Mouse (Mus musculus): Measurements from ENCODE around the gene Nmt1.

The Nmt1 gene

GRCm38 (mm10) chr11:103054798-103055197, 26.8 kb downstream of the Nmt1 start:
- peaks cover 45% of the 10 kb centered on the region for H3K4me1 ChIP-seq (replicated peaks; ENCODE audit: low read depth, low read length)
- no peaks in the 10 kb centered on the region for H3K27me3 ChIP-seq (ENCODE audit: insufficient read depth, low read length)
- no peak for TF ChIP-seq POU5F1 (IDR thresholded peaks at IDR 0.05; ENCODE audit: borderline replicate concordance, low read length)
- TF ChIP-seq CTCF (conservative IDR thresholded peaks at IDR 0.05; ENCODE audit: low read length) = peak; percentile 88
- TF ChIP-seq NANOG (IDR thresholded peaks at IDR 0.05; ENCODE audit: borderline replicate concordance, low read length) = no peak
- no peak overlapping the region for H3K4me3 ChIP-seq (replicated peaks; ENCODE audit: low read length)
- H3K9me3 ChIP-seq (ENCODE audit: low read length) = no peaks in the 10 kb centered on the region
- peaks cover 95% of the 10 kb centered on the region for H3K36me3 ChIP-seq (ENCODE audit: insufficient read depth, low read length)

- Histone ChIP-seq H3K27me3 (ENCODE audit: insufficient read depth, low read length) (no peaks in the 10 kb centered on the region), H3K36me3 (ENCODE audit: insufficient read depth, low read length) (peaks cover 97% of the 10 kb centered on the region), H3K4me3 (replicated peaks; ENCODE audit: low read length) (no peak overlapping the region), H3K9me3 (ENCODE audit: low read length) (no peaks in the 10 kb centered on the region), H3K4me1 (replicated peaks; ENCODE audit: low read depth, low read length) (peaks cover 36% of the 10 kb centered on the region)
- TF ChIP-seq POU5F1 (IDR thresholded peaks at IDR 0.05; ENCODE audit: borderline replicate concordance, low read length) (no peak), NANOG (IDR thresholded peaks at IDR 0.05; ENCODE audit: borderline replicate concordance, low read length) (no peak), CTCF (conservative IDR thresholded peaks at IDR 0.05; ENCODE audit: low read length) (no peak)
Measured at GRCm38 (mm10) chr11:103056636-103057035, 28.6 kb downstream of the Nmt1 start.

- H3K9me3 ChIP-seq (ENCODE audit: low read length) = no peaks in the 10 kb centered on the region
- no peak overlapping the region for H3K4me3 ChIP-seq (replicated peaks; ENCODE audit: low read length)
- peaks cover 29% of the 10 kb centered on the region for H3K4me1 ChIP-seq (replicated peaks; ENCODE audit: low read depth, low read length)
- peaks cover 94% of the 10 kb centered on the region for H3K36me3 ChIP-seq (ENCODE audit: insufficient read depth, low read length)
- TF ChIP-seq NANOG (IDR thresholded peaks at IDR 0.05; ENCODE audit: borderline replicate concordance, low read length) (no peak), POU5F1 (IDR thresholded peaks at IDR 0.05; ENCODE audit: borderline replicate concordance, low read length) (no peak), CTCF (conservative IDR thresholded peaks at IDR 0.05; ENCODE audit: low read length) (no peak)
- H3K27me3 ChIP-seq (ENCODE audit: insufficient read depth, low read length) = no peaks in the 10 kb centered on the region
Measured at GRCm38 (mm10) chr11:103058499-103059085, 30.6 kb downstream of the Nmt1 start.

GRCm38 (mm10) chr11:103066191-103067050, 38.4 kb downstream of the Nmt1 start:
- TF ChIP-seq CTCF (conservative IDR thresholded peaks at IDR 0.05; ENCODE audit: low read length) (no peak), POU5F1 (IDR thresholded peaks at IDR 0.05; ENCODE audit: borderline replicate concordance, low read length) (no peak), NANOG (IDR thresholded peaks at IDR 0.05; ENCODE audit: borderline replicate concordance, low read length) (no peak)
- Histone ChIP-seq H3K4me1 (replicated peaks; ENCODE audit: low read depth, low read length) (peaks cover 66% of the 10 kb centered on the region), H3K36me3 (ENCODE audit: insufficient read depth, low read length) (peaks cover 97% of the 10 kb centered on the region), H3K4me3 (replicated peaks; ENCODE audit: low read length) (no peak overlapping the region), H3K9me3 (ENCODE audit: low read length) (no peaks in the 10 kb centered on the region), H3K27me3 (ENCODE audit: insufficient read depth, low read length) (no peaks in the 10 kb centered on the region)

GRCm38 (mm10) chr11:103067051-103067361, 39.0 kb downstream of the Nmt1 start:
- no peaks in the 10 kb centered on the region for H3K9me3 ChIP-seq (ENCODE audit: low read length)
- H3K4me1 ChIP-seq (replicated peaks; ENCODE audit: low read depth, low read length) = peaks cover 67% of the 10 kb centered on the region
- H3K27me3 ChIP-seq (ENCODE audit: insufficient read depth, low read length) = no peaks in the 10 kb centered on the region
- TF ChIP-seq CTCF (conservative IDR thresholded peaks at IDR 0.05; ENCODE audit: low read length) (no peak), POU5F1 (IDR thresholded peaks at IDR 0.05; ENCODE audit: borderline replicate concordance, low read length) (no peak), NANOG (IDR thresholded peaks at IDR 0.05; ENCODE audit: borderline replicate concordance, low read length) (no peak)
- peaks cover 95% of the 10 kb centered on the region for H3K36me3 ChIP-seq (ENCODE audit: insufficient read depth, low read length)
- no peak overlapping the region for H3K4me3 ChIP-seq (replicated peaks; ENCODE audit: low read length)

- H3K4me1 ChIP-seq (replicated peaks; ENCODE audit: low read depth, low read length) = peaks cover 67% of the 10 kb centered on the region
- H3K36me3 ChIP-seq (ENCODE audit: insufficient read depth, low read length) = peaks cover 96% of the 10 kb centered on the region
- no peaks in the 10 kb centered on the region for H3K27me3 ChIP-seq (ENCODE audit: insufficient read depth, low read length)
- no peaks in the 10 kb centered on the region for H3K9me3 ChIP-seq (ENCODE audit: low read length)
- peak overlapping the region; percentile 17; the same call in 1 of the 2 replicates for H3K4me3 ChIP-seq (replicated peaks; ENCODE audit: low read length)
- no peak for TF ChIP-seq NANOG (IDR thresholded peaks at IDR 0.05; ENCODE audit: borderline replicate concordance, low read length)
- TF ChIP-seq CTCF (conservative IDR thresholded peaks at IDR 0.05; ENCODE audit: low read length) = no peak
- TF ChIP-seq POU5F1 (IDR thresholded peaks at IDR 0.05; ENCODE audit: borderline replicate concordance, low read length) = no peak
Measured at GRCm38 (mm10) chr11:103067457-103068001, 39.5 kb downstream of the Nmt1 start.

GRCm38 (mm10) chr11:103068272-103068671, 40.3 kb downstream of the Nmt1 start:
- TF ChIP-seq CTCF (conservative IDR thresholded peaks at IDR 0.05; ENCODE audit: low read length) (no peak), POU5F1 (IDR thresholded peaks at IDR 0.05; ENCODE audit: borderline replicate concordance, low read length) (no peak), NANOG (IDR thresholded peaks at IDR 0.05; ENCODE audit: borderline replicate concordance, low read length) (no peak)
- H3K4me1 ChIP-seq (replicated peaks; ENCODE audit: low read depth, low read length) = peaks cover 62% of the 10 kb centered on the region

GRCm38 (mm10) chr11:103068884-103069283, 40.9 kb downstream of the Nmt1 start:
- H3K9me3 ChIP-seq (ENCODE audit: low read length) = no peaks in the 10 kb centered on the region
- peaks cover 92% of the 10 kb centered on the region for H3K36me3 ChIP-seq (ENCODE audit: insufficient read depth, low read length)
- H3K4me1 ChIP-seq (replicated peaks; ENCODE audit: low read depth, low read length) = peaks cover 59% of the 10 kb centered on the region
- no peak for TF ChIP-seq NANOG (IDR thresholded peaks at IDR 0.05; ENCODE audit: borderline replicate concordance, low read length)
- TF ChIP-seq CTCF (conservative IDR thresholded peaks at IDR 0.05; ENCODE audit: low read length) = no peak
- TF ChIP-seq POU5F1 (IDR thresholded peaks at IDR 0.05; ENCODE audit: borderline replicate concordance, low read length) = no peak
- H3K4me3 ChIP-seq (replicated peaks; ENCODE audit: low read length) = no peak overlapping the region
- no peaks in the 10 kb centered on the region for H3K27me3 ChIP-seq (ENCODE audit: insufficient read depth, low read length)

More at GRCm38 (mm10) chr11:103068272-103068671, 40.3 kb downstream of the Nmt1 start:
- no peak overlapping the region for H3K4me3 ChIP-seq (replicated peaks; ENCODE audit: low read length)
- H3K9me3 ChIP-seq (ENCODE audit: low read length) = no peaks in the 10 kb centered on the region
- H3K36me3 ChIP-seq (ENCODE audit: insufficient read depth, low read length) = peaks cover 97% of the 10 kb centered on the region
- no peaks in the 10 kb centered on the region for H3K27me3 ChIP-seq (ENCODE audit: insufficient read depth, low read length)

Data from E14TG2a.4 (cell line).